Mouse (Mus musculus) heart, postnatal 0 days (tissue): ENCODE data around the gene Apold1.

Source experiments
- CTCF ChIP-seq: IDR thresholded peaks from 2 replicates; pipeline ENCODE4 v1.5.1; 2016; ENCODE audit warnings: antibody characterized with exemption, control low read depth, low read depth
- EP300 ChIP-seq: IDR thresholded peaks from 2 replicates; pipeline ENCODE4 v1.6.1; 2016; ENCODE audit warnings: antibody characterized with exemption, low read depth

- TF ChIP-seq CTCF = no peak
- no peak for TF ChIP-seq EP300
These were observed 35.5 kb upstream of the Apold1 start for GRCm38 (mm10) chr6:134946054-134946453.
